Mouse (Mus musculus) heart, embryonic 16.5 days (tissue): ENCODE results near the gene Aqp5. TPM values are rescaled to one million over a fixed set of nuclear protein-coding genes. Genes with fewer than 3 reads are reported as not detected.

Experiments
- ATAC-seq: fragments of 200-750 bp; cut with Nextera tagmentation; replicated peaks from 2 replicates; pipeline ENCODE4 v1.8.0; 2017; ENCODE audit warnings: moderate number of reproducible peaks; ENCODE audit not compliant: insufficient read depth, low FRiP score; ENCODE audit errors: extremely low read depth
- H3K27ac ChIP-seq: fragments of 300-500 bp; sonication (generic); 2 replicates; pipeline ENCODE4 v1.5.1; 2014; ENCODE audit warnings: mild to moderate bottlenecking, low read length, control low read depth, moderate library complexity
- H3K27me3 ChIP-seq: fragments of 300-500 bp; sonication (generic); 2 replicates; pipeline ENCODE4 v1.6.1; 2014; ENCODE audit warnings: low read length, mixed read lengths; ENCODE audit not compliant: control insufficient read depth, insufficient read depth
- H3K36me3 ChIP-seq: fragments of 300-500 bp; sonication (generic); 2 replicates; pipeline ENCODE4 v1.6.1; 2014; ENCODE audit not compliant: control insufficient read depth, insufficient read depth
- H3K4me1 ChIP-seq: fragments of 300-500 bp; sonication (generic); 2 replicates; pipeline ENCODE4 v1.6.1; 2014; ENCODE audit warnings: low read length, mixed read lengths; ENCODE audit not compliant: control insufficient read depth, insufficient read depth
- H3K4me2 ChIP-seq: fragments of 300-500 bp; sonication (generic); 2 replicates; pipeline ENCODE4 v1.6.1; 2014; ENCODE audit warnings: low read depth, mild to moderate bottlenecking, control low read depth, low read length
- H3K4me3 ChIP-seq: fragments of 300-500 bp; sonication (generic); 2 replicates; pipeline ENCODE4 v1.5.1; 2014; ENCODE audit warnings: mild to moderate bottlenecking, control low read depth, low read length
- H3K9ac ChIP-seq: fragments of 300-500 bp; sonication (generic); 2 replicates; pipeline ENCODE4 v1.6.1; 2014; ENCODE audit warnings: low read length, control low read depth
- H3K9me3 ChIP-seq: fragments of 300-500 bp; sonication (generic); replicated peaks from 2 replicates; pipeline ENCODE4 v1.6.1; 2016; ENCODE audit warnings: low read length; ENCODE audit not compliant: control insufficient read depth
- WGBS: fragments of 180-500 bp; shearing (Covaris S2); extraction: QIAGEN DNeasy Blood & Tissue Kit; methylation state at CpG from one replicate; pipeline ENCODE4 v1.1.7; 2014; 5-methylcytosine and 5-hydroxymethylcytosine counted together
- polyA plus RNA-seq: library from polyadenylated mRNA; unstranded; fragments of >200 nt; fragmentation: Nextera tagmentation; extraction: Ambion mirVana; gene quantifications from 2 replicates; pipeline ENCODE4 v1.2.1, GENCODE M21; 2015

Gene Aqp5
- polyA plus RNA-seq, 1 experiment from 2014 or later: 1.3 TPM

- Histone ChIP-seq H3K9me3 (no peaks in the 10 kb centered on the region), H3K36me3 (no peaks in the 10 kb centered on the region), H3K27ac (no peak overlapping the region), H3K4me2 (no peak overlapping the region), H3K4me3 (no peak overlapping the region), H3K9ac (no peak overlapping the region), H3K27me3 (peaks cover 13% of the 10 kb centered on the region), H3K4me1 (peaks cover 11% of the 10 kb centered on the region)
- 39% methylated on average over 7 of the region's 7 CpGs for WGBS
- ATAC-seq: no peak
Measured at GRCm38 (mm10) chr15:99611563-99611962, 21.0 kb downstream of the Aqp5 start.

GRCm38 (mm10) chr15:99614273-99614672, 23.7 kb downstream of the Aqp5 start:
- Histone ChIP-seq H3K4me2 (peak overlapping the region; percentile 48), H3K4me3 (no peak overlapping the region), H3K9ac (no peak overlapping the region), H3K36me3 (no peaks in the 10 kb centered on the region), H3K27me3 (peaks cover 13% of the 10 kb centered on the region), H3K4me1 (peaks cover 11% of the 10 kb centered on the region), H3K27ac (no peak overlapping the region), H3K9me3 (no peaks in the 10 kb centered on the region)
- WGBS: 44% methylated on average over 13 of the region's 13 CpGs
- ATAC-seq: 0 out of 2 replicates have a peak, but pooled peaks have one; percentile 12

DNA sequence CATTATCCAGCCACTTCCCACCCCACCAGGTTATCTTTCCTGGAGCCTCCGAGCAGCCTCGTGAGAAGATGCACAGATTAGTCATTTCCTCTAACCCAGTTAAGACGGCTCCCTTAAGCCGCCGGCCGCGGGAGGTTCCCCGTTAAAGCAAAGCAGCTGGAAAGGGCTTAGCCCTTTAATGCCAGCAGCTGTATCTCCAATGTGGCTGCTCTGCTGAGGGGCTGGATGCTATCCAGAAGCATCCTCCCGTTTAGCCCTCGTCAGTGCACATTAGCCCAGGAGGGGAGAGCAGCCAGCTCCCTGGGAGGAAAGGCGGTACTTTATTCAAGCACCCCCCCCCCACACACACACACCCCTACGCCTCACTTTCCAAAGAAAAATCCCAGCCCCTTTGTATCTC, 24.2 kb downstream of the Aqp5 start:
- Histone ChIP-seq H3K4me2 (peak overlapping the region; percentile 48), H3K9ac (no peak overlapping the region; the same call in 1 of the 2 replicates), H3K36me3 (no peaks in the 10 kb centered on the region), H3K4me3 (0 out of 2 replicates have a peak overlapping the region, but pooled peaks have one; percentile 8), H3K27me3 (peaks cover 13% of the 10 kb centered on the region), H3K9me3 (no peaks in the 10 kb centered on the region), H3K27ac (no peak overlapping the region), H3K4me1 (peaks cover 11% of the 10 kb centered on the region)
- peak; percentile 75 for ATAC-seq
- WGBS: 1% methylated on average over 12 of the region's 12 CpGs

- Histone ChIP-seq H3K27ac (peak overlapping the region; percentile 35; the same call in 1 of the 2 replicates), H3K4me2 (peak overlapping the region; percentile 48), H3K27me3 (peaks cover 13% of the 10 kb centered on the region), H3K9ac (no peak overlapping the region), H3K9me3 (no peaks in the 10 kb centered on the region), H3K4me1 (peaks cover 11% of the 10 kb centered on the region), H3K4me3 (no peak overlapping the region), H3K36me3 (no peaks in the 10 kb centered on the region)
- ATAC-seq: no peak
- 33% methylated on average over 9 of the region's 9 CpGs for WGBS
Measured at GRCm38 (mm10) chr15:99615246-99615645, 24.7 kb downstream of the Aqp5 start.

DNA sequence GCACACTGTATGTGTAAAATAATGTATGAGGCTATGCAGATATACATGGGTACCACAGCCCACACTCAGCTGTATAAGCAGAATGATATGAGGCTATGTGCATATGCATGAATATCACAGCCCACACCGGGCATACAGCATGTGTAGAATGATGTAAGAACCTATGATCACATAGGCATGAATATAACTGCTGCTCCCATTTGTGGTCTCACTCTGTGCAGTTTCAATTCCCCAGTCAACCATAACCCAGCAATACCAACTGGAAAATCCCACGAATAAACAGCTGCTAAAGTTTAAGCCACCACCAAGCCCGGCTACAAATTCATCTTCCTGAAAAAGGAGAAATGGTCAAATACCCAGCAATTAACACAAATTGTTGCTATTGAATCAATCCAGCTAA, 28.0 kb downstream of the Aqp5 start:
- WGBS: 94% methylated on average over 3 of the region's 3 CpGs
- Histone ChIP-seq H3K9me3 (no peaks in the 10 kb centered on the region), H3K27ac (no peak overlapping the region), H3K4me1 (peaks cover 11% of the 10 kb centered on the region), H3K27me3 (peaks cover 8% of the 10 kb centered on the region), H3K4me2 (no peak overlapping the region), H3K4me3 (no peak overlapping the region), H3K36me3 (peaks cover 18% of the 10 kb centered on the region), H3K9ac (no peak overlapping the region)
- no peak for ATAC-seq

DNA sequence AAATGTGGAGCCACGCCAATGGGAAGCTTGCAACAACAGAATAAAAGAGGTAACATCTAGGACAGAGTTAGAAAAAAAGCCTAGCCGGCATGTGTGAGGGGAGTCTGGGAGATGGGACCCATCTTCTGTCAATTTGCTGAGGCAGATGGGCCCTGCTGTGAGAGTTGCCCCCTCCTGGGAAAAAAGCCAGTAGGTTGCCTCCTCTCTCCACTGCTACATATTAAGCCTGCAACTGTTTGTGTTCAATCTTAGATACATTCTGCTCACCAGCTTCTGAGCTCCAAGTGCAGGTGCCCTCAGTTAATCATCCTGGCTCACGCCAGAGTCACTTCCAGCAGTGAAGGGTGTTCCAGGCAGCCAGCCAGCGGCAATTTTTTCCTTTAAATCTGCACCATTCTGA, 29.2 kb downstream of the Aqp5 start:
- no peak overlapping the region for H3K4me2 ChIP-seq
- H3K27ac ChIP-seq: no peak overlapping the region
- no peak overlapping the region for H3K4me3 ChIP-seq
- H3K4me1 ChIP-seq: peaks cover 6% of the 10 kb centered on the region
- no peak for ATAC-seq
- 0 out of 2 replicates have a peak, but pooled peaks cover 2% of the 10 kb centered on the region for H3K27me3 ChIP-seq
- no peaks in the 10 kb centered on the region for H3K9me3 ChIP-seq
- peaks cover 27% of the 10 kb centered on the region for H3K36me3 ChIP-seq
- H3K9ac ChIP-seq: no peak overlapping the region
- WGBS: 76% methylated on average over 4 of the region's 4 CpGs

- Histone ChIP-seq H3K36me3 (peaks cover 46% of the 10 kb centered on the region), H3K27me3 (no peaks in the 10 kb centered on the region), H3K4me1 (no peaks in the 10 kb centered on the region), H3K9ac (no peak overlapping the region), H3K27ac (no peak overlapping the region), H3K4me2 (no peak overlapping the region), H3K9me3 (no peaks in the 10 kb centered on the region), H3K4me3 (no peak overlapping the region)
- 89% methylated on average over 11 of the region's 11 CpGs for WGBS
- ATAC-seq: no peak
Measured at GRCm38 (mm10) chr15:99622063-99622462, 31.5 kb downstream of the Aqp5 start.

- ATAC-seq: no peak
- Histone ChIP-seq H3K27ac (no peak overlapping the region), H3K9ac (no peak overlapping the region), H3K9me3 (no peaks in the 10 kb centered on the region; the same call in 1 of the 2 replicates), H3K27me3 (no peaks in the 10 kb centered on the region), H3K4me3 (no peak overlapping the region), H3K4me2 (no peak overlapping the region), H3K4me1 (no peaks in the 10 kb centered on the region), H3K36me3 (peaks cover 82% of the 10 kb centered on the region)
Measured at GRCm38 (mm10) chr15:99631618-99632017, 41.0 kb downstream of the Aqp5 start.

DNA sequence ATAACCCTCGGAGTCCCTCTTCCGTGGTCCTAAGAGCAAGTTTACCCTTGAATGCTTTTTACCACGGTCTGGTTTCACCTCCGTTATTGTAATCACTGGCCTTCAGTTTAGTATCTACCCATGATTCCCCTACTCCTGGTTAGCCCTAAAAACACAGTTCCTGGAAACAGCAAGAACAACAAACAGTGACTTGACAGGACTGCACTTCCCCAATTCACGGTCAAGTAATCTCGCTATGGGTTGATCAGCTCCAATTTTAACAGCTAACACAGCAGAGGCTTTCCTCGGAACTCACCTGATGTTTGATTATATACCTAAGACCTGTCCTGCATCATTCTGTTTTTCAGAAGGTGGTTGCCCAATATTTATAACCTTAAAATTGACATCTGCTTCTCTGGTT, 44.1 kb downstream of the Aqp5 start:
- Histone ChIP-seq H3K4me1 (no peaks in the 10 kb centered on the region), H3K4me3 (no peak overlapping the region), H3K27me3 (no peaks in the 10 kb centered on the region), H3K27ac (no peak overlapping the region), H3K36me3 (peaks cover 77% of the 10 kb centered on the region), H3K4me2 (no peak overlapping the region), H3K9me3 (no peaks in the 10 kb centered on the region; the same call in 1 of the 2 replicates), H3K9ac (no peak overlapping the region)
- 90% methylated on average over 7 of the region's 7 CpGs for WGBS
- no peak for ATAC-seq
